Mouse (Mus musculus) CD8-positive naive resting alpha-beta T cell, adult 2 months (primary cell): ENCODE data around the gene Ulk1.
A peak's percentile ranks its signal among the peaks of the same experiment; 100 is the strongest.
"Not testable (repeated sequence)": the region's sequence is repeated elsewhere in the genome, so short reads cannot be mapped to it uniquely, and the experiment has no call there.

Experiments
- DNase-seq, 2 experiments: peaks; one replicate each; pipeline ENCODE4 v3.0.0; 2022; ENCODE audit warnings: low read depth in 2 of 2, low spot score in 2 of 2

Gene Ulk1

DNA sequence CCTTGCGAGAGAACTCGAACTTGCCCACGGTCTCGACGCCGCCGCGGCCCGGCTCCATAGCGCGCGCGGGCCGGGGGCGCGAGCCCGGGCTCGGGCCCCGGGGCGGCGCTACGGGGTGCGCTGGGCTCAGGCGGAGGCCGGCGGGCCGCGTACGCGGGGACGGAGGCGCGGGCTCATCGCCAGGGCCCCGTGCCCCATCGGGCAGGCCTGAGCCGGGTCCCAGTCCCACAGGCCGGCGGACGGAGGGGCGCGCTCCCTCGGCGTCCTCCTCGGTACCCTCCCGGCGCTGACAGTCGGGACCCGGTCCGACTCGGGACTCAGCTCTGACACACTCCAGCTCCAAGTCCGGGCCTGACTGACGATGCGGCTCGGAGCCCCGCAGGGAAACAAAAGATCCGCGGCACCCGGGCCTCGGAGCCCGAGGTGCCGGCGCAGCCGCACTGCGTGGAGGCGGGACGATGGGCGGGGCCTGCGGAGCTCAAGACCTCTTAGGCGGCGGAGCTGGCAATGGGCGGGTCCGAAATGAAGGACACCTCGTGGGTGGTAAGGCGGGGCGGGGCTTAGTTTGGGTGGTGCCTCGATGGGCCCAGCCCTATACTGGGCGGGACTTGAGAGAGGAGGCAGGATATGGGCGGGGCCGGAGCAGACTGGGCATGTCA lies at the start of gene Ulk1:
Gene Ulk1, minus strand, starts transcription at position 431 of the 659 bp plus-strand sequence.
- peak; percentile 99 to 100 for DNase-seq

DNA sequence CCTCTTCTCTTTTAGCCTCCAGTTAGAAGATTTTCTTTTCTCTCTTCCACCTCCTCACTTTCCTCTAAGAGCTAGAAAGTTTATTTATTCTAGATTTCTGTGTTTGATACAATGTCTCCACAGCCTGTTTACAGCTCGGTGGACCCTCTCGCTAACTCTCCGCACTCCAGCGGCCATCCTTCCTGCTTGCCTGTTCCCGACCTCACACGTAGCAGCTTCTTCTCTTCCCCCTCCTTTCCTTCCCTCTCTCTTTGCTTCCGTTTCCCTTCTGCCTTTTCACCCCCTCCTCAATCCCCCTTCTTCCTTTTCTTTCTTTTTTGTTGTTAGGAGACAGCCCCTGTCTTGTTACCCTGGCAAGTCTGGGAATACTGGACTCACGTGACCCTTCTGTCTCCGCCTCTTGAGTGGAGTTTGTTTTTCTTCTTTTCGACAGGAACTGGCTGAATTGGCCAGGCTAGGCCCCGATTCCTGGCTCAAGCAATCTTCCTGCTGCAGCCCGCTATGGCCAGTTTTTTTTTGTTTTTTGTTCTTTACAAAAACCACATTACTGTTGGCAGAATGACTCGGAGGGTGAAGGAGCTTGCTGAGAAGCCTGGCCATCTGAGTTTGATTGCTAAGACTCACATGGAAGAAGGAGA lies 49.2 kb upstream of the Ulk1 start:
- DNase-seq, result no peak

DNA sequence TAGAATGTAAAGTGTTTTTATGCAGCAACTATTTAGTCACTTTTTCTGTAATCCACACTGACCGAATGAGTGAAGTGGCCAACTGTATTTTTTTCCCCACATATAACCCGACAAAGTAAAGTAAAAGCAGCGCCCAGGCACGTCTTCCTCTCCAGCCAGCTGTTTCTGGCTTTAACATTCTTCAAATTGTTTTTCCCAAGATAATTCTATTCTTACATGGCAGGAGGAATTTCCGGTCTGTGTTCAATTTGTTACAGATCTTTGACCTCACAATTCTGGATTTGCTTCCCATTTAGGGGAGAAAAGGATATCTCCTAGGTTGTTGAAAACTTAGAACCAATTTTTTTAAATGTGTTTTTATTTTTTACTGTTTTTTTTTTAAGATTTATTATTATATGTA lies 47.2 kb upstream of the Ulk1 start:
- no peak for DNase-seq

DNA sequence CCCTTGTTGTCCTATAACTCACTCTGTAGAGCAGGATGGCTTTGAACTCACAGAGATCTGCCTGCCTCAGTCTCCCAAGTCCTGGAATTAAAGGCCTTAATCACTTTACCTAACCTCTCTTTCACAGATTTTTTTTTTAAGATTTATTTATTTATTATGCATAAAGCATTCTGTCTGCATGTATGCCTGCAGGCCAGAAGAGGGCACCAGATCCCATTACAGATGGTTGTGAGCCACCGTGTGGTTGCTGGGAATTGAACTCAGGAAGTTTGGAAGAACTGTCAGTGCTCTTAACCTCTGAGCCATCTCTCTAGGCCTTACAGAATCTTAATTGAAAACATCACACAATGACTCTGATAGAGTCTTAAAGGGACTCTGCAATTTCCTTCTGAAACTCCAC lies 43.1 kb upstream of the Ulk1 start:
- no peak for DNase-seq

DNA sequence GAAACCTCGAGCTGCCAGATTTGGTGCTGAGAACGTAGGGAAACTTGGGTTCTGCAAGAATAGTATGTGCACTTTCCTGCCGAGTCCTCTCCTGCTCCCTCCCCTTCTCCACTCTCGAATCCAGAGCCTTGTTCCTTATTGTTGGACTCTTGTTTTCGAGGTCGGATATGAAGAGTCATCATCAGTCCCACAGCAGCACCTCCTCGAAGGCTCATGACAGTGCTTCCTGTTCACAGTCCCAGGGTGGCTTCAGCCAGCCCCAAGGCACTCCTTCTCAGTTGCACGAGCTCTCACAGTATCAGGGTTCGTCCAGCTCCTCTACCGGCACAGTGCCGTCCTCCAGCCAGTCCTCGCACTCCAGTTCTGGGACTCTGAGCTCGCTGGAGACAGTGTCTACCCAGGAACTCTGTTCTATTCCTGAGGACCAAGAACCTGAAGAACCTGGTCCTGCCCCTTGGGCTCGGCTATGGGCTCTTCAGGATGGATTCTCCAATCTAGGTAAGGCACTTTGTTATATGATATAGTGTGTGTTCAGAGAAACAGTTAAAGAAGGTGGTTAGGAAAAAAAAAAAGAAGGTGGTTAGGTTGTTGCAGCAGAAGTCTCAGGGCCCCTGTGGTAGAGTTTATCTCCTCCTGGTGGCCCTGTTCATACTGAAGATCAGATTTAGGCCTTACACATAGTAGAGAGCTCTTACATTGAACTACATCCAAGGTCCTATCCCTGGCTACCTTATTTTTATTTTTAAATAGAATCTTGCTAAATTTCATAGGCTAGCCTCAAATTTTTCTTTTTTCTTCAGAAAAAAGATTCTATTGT lies 31.4 kb upstream of the Ulk1 start:
- peak in 1 of 2 experiments; percentile 1 for DNase-seq

DNA sequence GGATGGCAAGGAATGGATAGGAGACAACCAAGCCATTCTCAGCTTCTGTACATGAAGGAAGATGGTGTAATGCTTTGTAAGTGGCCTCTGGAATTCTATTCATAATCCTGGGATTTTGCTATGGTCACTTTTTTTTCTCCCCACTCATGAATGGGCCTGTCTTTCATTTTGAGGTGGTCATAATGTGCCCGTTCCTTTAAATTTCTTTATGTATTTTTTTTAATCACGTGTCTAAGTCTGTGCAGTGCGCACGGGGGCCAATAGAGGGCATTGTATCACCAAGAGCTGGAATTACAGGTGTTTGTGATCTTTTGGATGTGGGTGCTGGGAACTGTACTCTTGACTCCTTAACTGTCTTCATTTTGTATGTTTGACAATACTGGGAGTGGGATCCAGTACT lies 30.6 kb upstream of the Ulk1 start:
- DNase-seq, result peak; percentile 44 to 74

DNA sequence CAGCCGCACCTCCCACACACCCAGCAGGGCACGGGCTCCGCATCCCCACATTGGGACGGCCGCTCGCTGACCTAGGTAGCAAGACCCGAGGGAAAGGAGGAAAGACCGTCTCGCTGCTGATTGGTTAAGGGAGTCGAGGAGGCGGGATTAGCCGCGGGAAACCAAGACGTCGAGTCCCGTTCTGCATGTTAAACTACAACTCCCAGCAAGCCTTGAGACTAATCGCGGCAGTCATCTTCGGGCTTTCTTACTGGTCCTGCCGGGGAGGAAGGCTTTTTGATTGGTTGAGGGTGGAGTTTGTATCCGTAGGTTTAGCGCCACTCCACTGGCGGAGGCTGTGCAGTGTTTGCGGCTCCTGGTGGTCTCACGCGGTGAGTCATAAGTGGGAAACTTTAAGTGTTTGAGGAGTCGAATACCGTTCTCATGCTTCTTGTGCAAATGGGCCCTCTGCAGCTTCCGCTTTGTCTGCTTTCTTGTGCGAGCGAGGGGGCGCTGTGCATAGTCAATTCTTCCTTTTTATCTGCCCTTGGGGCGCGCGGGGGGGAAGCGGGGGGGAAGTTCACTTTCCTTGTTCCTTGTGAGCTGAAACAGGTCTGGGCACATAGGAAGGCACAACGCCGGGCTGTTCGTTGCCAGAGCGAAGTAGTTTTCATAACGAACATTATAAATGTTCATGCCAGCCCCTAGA lies 29.9 kb upstream of the Ulk1 start, which contains the start of the genes Hscb and Chek2:
Gene Hscb, minus strand, starts transcription at position 100 of the 688 bp plus-strand sequence.
Gene Chek2, plus strand, starts transcription at position 302 of the 688 bp plus-strand sequence.
- peak; percentile 92 to 94 for DNase-seq

DNA sequence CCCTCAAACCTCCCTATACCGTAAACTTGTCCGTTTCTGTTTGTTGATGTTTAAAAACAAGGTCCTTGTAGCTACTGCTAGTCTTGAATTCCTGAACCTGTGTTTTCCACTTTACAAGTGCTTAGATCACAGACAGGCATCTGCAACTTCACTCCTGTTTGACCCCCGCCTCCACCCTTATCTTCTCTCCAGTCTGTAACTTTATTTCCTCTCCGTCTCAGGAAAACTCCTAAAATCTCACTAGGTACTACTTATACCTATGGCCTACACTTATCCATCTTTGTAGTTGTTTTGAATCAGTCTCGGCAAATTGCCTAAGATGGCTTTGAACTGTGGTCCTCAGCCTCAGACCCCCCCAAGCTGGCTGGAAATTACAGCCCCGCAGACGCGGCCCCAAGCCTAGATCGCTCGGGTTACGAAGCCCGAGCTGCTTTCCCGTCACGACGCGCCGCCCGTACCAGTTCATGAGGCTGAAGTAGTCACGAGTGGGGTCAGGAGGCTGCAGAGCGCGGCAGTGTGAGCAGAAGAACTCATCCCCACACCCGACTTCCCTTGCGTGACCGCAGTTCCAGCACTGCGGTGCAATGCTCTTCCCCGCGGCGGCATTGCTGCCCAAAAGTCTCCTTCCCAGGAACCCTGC lies 29.3 kb upstream of the Ulk1 start:
- DNase-seq, result no peak

DNA sequence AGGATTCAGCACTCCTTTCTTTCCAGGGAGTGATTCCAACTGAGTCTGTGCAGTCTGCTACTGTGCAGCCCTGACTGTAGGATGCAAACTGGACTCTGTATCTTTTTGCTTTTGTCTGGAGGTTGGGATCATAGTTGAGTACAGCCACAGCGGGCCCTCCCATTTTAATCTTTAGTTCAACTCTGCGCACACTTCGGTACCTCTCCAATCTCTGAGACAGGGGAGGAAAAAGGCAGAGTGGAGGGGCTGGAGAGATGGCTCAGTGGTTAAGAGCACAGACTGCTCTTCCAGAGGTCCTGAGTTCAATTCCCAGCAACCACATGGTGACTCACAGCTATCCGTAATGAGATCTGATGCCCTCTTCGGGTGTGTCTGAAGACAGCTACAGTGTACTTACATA lies 28.1 kb upstream of the Ulk1 start:
- not testable (repeated sequence) for DNase-seq

DNA sequence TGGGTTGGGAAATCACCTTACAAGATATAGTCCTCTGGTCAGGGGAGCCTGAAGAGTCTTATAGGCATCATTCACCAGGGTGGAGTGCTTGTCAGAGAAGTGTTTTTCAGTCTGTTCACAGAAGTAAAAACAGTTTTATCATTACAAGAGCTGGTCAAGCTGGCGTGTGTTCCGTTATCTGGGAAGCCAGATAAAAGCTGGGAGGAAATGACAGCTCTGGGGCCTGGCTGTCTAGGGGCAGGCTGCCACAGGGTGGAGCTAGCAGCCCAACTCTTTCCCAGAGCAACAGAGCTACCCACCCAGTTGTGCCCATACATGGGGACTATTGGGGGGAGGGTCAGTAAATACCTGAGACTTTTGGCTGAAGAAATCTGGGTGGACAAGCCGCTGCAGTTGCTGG lies 26.1 kb upstream of the Ulk1 start:
- no peak for DNase-seq

DNA sequence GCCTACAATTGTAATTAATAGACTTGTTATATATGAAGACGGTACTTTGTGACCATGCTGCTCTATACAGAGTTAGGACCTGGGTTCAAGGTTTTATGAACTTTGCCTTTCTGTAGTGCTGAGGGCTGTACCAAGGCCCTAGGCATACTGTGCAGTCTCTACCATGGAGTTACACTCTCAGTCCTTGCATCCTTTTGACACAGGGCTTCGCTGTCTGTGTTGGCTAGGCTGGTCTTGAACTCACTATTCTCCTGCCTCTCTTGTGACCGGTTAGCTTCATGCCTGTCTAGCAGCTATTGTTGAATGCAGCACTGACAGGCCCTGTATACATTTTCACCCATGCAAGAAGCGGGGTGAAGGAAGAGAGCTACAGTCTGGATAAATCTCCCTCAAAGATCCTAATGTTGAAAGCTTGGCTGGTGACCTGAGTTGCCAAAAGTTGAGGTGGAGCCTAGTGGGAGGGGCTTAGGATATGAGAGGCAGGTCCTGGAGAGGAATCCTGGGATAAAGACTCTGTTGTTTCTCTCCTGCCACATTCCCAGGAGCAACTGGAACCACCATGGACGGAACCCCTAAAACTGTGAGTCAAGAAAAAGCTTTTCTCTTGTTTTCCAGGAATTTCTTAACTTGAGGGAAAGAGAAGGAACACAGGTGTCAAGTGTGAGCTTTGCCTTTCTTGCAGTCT lies 21.3 kb upstream of the Ulk1 start:
- DNase-seq, result no peak

DNA sequence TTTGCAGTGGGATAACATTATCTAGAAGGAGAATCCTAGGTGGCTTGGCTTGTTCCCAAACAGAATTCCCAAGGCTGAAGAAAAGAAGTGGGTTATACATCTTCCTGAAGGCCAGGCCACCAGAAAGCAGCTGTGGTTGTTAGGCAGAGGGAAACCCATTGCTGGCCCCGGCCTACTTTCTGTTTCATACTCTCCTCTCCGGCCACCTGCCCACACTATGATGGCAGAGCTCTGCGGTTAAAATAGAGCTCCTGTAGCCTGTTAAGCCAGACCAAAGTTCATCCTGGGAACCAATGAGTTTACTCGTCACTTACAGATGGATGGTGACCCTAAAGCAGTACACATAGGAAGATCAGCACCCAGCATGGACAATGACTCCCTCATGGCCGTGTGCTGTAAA lies 17.7 kb upstream of the Ulk1 start:
- no peak for DNase-seq

DNA sequence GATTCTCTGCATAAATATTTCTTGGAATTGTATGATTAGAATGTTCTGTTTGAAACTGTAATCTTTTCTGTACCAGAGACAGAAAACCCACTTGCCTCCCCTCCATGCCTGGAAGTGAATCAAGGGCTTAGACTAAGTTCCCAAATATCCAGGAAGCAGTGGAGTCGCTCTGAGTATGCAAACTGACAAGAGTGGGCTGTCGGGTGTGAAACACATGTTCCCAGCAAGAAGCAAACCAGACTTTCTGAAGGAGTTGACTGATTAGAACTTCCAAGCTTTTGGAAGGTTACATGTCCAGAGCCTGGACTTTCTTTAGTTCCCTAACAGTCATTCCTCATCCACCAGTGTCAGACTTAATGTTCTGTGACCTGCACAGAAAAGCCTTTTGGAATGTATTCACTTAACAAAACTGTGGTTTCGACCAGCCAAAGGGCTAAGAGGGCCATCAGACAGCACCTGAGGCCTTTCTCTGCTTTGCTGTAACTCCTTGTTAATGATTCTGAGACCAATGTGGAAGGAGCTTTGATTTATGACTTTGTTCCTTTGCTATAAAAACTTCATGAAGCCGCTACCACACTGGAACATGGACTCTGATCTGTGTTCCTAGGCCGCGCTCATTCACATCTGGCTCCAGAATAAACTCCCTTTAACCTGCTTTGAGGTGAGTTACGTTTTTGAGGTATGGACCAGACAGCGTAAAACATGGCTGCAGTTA lies 17.0 kb upstream of the Ulk1 start:
- DNase-seq, result no peak

DNA sequence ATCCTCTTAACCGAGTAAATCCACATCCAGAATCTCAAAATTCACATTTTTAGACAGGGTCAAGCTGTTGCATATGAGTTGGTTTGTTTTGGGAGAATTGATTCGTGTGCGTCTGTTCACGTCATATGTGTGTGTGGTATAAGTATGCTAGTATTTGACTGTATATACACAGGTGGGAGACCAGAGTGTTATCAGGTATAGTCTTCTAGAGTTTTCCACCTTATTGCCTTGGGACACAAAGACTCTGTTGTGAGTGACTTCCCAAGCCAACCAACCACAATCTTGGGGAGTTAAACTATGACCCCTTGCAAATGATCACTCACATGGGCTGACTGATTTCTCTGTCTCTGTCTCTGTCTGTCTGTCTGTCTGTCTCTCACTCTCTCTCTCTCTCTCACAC lies 14.5 kb upstream of the Ulk1 start:
- no peak for DNase-seq

DNA sequence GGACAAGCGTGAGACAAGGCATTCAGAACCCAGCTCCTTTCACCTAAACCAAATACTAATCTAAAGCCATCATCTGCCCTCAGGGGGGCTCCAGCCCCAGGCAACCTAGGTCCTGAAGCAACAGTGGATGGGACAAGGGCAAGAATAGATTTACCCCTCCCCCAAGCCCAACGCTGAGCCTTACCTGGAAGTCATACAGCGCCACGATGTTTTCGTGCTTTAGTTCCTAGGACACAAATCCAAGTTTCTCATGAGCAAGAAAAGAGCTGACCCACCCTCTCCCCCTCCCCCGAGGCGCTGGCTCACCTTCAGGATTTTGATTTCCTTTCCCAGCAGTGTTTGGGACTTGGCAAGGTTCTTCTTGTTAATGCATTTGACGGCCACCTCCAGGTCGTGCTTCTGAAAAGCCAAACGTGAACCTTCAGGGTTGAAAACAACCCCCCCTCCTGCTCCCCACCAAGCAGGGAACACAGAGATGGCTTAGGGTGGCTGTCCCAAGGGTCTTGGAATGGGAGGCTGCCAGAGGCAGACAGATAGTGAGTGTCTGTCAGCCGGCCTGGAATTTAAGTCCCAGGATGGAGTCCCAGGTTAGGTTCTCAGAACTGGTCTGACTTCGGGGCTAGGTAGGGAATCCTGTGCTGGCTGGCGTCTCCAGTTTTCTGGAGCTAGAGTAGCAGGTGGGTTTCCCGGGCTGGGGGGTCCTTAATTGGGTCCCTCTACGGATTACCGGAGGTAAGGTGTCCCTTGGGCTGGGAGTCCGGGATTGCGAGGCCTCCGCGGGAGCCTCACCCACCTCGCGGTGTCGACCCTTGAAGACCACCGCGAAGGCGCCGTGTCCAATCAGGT lies 853 bp downstream of the Ulk1 start:
- peak; percentile 17 to 18 for DNase-seq

DNA sequence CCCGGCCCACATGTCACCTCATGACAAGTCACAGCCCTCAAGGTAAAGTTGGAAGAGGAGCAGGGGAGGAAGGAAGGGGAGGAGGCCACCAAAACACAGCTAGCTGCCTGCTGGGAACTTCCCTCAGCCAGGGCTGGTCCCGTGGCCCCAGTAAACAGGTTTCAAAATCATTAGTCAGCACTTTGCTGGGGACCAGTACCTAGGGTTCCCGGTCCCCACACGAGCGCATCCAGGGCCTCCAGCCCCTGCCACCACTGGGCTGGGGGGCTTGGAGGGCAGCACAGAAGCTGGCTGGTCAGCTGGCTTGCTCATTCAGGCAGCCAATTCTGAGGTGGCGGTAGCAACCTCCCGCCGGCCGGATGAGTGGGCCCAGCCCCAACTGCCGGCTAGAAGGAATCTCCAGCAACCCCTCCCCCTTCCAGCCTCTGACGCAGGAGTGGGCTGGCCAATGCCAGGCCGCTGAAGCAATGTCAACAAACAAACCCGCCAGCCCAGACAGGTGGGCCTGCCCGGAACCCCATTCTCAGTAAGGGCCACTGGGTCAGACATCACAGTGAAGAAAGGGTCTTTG lies 1.8 kb downstream of the Ulk1 start:
- peak; percentile 62 to 76 for DNase-seq

DNA sequence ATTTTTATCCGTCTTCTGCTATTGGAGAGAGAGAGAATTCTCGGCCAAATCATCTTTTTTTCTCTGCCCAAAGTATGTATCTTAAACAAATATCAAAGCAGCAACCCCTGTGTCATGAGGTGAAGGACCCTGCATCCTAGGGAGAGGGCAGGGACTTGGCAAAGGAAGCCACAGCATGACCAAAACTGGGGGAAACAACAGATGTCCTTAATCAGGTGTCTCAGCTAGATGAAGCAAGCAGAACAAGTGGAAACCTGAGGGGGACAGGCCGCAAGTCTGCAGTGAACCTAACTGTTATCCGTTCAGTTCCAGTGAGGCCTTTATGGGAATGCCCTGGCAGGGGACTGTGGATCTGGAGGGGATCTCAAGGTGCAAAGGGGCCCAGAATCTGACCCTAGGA lies 2.4 kb downstream of the Ulk1 start:
- no peak for DNase-seq

DNA sequence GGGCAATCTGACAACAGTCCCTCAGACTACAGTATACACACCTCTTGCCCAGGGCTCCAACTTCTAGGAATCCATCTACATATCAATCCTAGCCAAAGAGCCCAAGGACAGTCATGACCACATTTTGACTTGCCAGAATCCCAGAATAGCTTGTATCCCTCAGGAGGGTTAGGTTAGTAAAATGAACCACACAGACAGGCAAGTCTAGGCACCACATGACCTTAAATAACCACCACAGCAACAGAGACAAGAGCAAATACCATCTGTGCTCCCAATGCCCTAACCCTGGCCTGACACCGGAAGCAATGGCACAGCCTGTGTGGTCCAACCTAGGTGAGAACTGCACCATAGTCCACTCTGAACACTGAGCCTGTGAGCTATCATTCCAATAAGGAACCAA lies 3.2 kb downstream of the Ulk1 start:
- no peak for DNase-seq

DNA sequence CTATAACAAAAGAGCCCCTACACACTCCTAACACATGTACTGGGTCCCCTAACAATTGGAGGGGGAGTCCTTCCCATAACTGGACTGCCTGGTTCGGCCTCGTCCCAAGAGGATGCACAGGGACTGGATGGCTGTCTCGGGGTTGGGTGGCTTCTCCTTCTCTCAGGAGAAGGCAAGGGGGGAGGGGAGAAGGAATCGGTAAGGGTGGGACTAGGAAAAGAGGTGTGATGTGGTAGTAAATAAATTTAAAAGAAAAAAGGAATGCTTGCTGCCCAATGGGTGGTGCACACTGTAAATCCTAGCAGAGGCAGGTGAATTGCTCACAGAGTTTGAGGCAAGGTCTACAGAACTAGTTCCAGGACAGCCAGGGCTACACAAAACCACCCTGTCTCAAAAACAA lies 3.7 kb downstream of the Ulk1 start:
- no peak for DNase-seq
